28 mouse cellular contexts compared by ENCODE assay signal in genomic region chr11:84920981-84921380, GRCm38 (mm10). TPM values are rescaled to one million over a fixed set of nuclear protein-coding genes. Genes with fewer than 3 reads are reported as not detected.
"Had no signal": no experiment of that assay in that cellular context is flagged by ENCODE, and none has a peak within 500 bp of the region (broad histone marks: within the 10 kb centered on the region; RNA-seq: fewer than 3 reads in every experiment).

No protein-coding gene starts in this region.

- ATAC-seq: inflammation-experienced regulatory T-cells, adult 6 months; intestine, embryonic 15.5 days; intestine, postnatal 0 days; liver, postnatal 0 days had no signal

- H3K4me2 ChIP-seq: heart, embryonic 12.5 days; hindbrain, embryonic 12.5 days; hindbrain, embryonic 15.5 days; intestine, embryonic 15.5 days; limb, embryonic 12.5 days; liver, embryonic 11.5 days; liver, embryonic 13.5 days; liver, embryonic 15.5 days had no signal

- H3K27ac ChIP-seq: gastrocnemius, adult 2 months; heart, embryonic 10.5 days; hindbrain, embryonic 10.5 days; hindbrain, embryonic 12.5 days; hindbrain, embryonic 15.5 days; intestine, embryonic 15.5 days; left cerebral cortex, adult 2 months; limb, embryonic 10.5 days; limb, embryonic 12.5 days; liver, embryonic 13.5 days; liver, embryonic 15.5 days had no signal

- H3K27me3 ChIP-seq: heart, embryonic 12.5 days; hindbrain, embryonic 12.5 days; hindbrain, embryonic 15.5 days; intestine, embryonic 15.5 days; limb, embryonic 12.5 days; liver, embryonic 13.5 days had no signal

- H3K4me3 ChIP-seq: gastrocnemius, adult 2 months; heart, embryonic 10.5 days; heart, embryonic 12.5 days; hindbrain, embryonic 10.5 days; hindbrain, embryonic 12.5 days; hindbrain, embryonic 15.5 days; intestine, embryonic 15.5 days; left cerebral cortex, adult 2 months; limb, embryonic 10.5 days; limb, embryonic 12.5 days; liver, embryonic 13.5 days; liver, embryonic 15.5 days had no signal

- DNase-seq: gastrocnemius, adult 2 months; gastrocnemius, postnatal 10 days; gastrocnemius, postnatal 25 days; heart, adult 18-20 months; heart, postnatal 10 days; heart, postnatal 4 days; kidney, adult 18-20 months; kidney, adult 8-10 months; kidney, postnatal 10 days; kidney, postnatal 25 days; kidney, postnatal 4 days; liver; liver, embryonic 13.5 days; liver, postnatal 0 days had no signal

- H3K36me3 ChIP-seq: heart, embryonic 10.5 days; heart, embryonic 12.5 days; hindbrain, embryonic 10.5 days; hindbrain, embryonic 12.5 days; hindbrain, embryonic 15.5 days; intestine, embryonic 15.5 days; limb, embryonic 10.5 days; limb, embryonic 12.5 days; liver, embryonic 13.5 days; liver, embryonic 15.5 days had no signal

- H3K9ac ChIP-seq: heart, embryonic 12.5 days; hindbrain, embryonic 12.5 days; hindbrain, embryonic 15.5 days; intestine, embryonic 15.5 days; limb, embryonic 12.5 days; liver, embryonic 13.5 days; liver, embryonic 15.5 days; liver, postnatal 0 days had no signal

- H3K9me3 ChIP-seq: heart, embryonic 10.5 days; heart, embryonic 12.5 days; hindbrain, embryonic 10.5 days; hindbrain, embryonic 12.5 days; hindbrain, embryonic 15.5 days; intestine, embryonic 15.5 days; limb, embryonic 10.5 days; limb, embryonic 12.5 days; liver, embryonic 13.5 days; liver, embryonic 15.5 days had no signal

RNA-seq across cellular contexts. Expression of gene Car4, which starts 36.6 kb away (rescaled TPM):
- total RNA-seq: granulocyte monocyte progenitor cell, adult 5-6 weeks had no signal
- polyA plus RNA-seq: inflammation-experienced regulatory T-cells, adult 6 months; limb, embryonic 12.5 days; liver, postnatal 0 days had no signal
